Mouse (Mus musculus): ENCODE data around the gene Tjp2. TPM values are rescaled to one million over a fixed set of nuclear protein-coding genes. Genes with fewer than 3 reads are reported as not detected.
A peak's percentile ranks its signal among the peaks of the same experiment; 100 is the strongest.
"Not testable (repeated sequence)": the region's sequence is repeated elsewhere in the genome, so short reads cannot be mapped to it uniquely, and the experiment has no call there.

Tjp2 gene
- polyA plus RNA-seq, 1 experiment from 2014 or later = 36.6 TPM

- H3K4me1 ChIP-seq (replicated peaks; ENCODE audit: control insufficient read depth, insufficient read depth, low read length); ATAC-seq (ENCODE audit: low read depth): not testable (repeated sequence)
- WGBS = 87% methylated on average over 1 of the region's 1 CpGs
Measured at GRCm38 (mm10) chr19:24232356-24232755, 7.5 kb upstream of the Tjp2 start.

GRCm38 (mm10) chr19:24225305-24225696, 471 bp upstream of the Tjp2 start:
- no peaks in the 10 kb centered on the region for H3K9me3 ChIP-seq (ENCODE audit: control insufficient read depth, low read length)
- ATAC-seq (ENCODE audit: low read depth) = peak; percentile 86
- H3K36me3 ChIP-seq (ENCODE audit: control insufficient read depth, insufficient read depth, low read length) = no peaks in the 10 kb centered on the region
- H3K4me3 ChIP-seq (ENCODE audit: low read length) = peak overlapping the region; percentile 78
- peak overlapping the region; percentile 95 for H3K27ac ChIP-seq (ENCODE audit: low read length)
- peak overlapping the region; percentile 76 for H3K4me2 ChIP-seq (ENCODE audit: low read depth, low read length)
- peaks cover 8% of the 10 kb centered on the region; the same call in 1 of the 2 replicates for H3K27me3 ChIP-seq (ENCODE audit: control insufficient read depth, insufficient read depth, low read depth, low read length)
- WGBS = 2% methylated on average over 17 of the region's 17 CpGs
- H3K9ac ChIP-seq (ENCODE audit: low read length) = peak overlapping the region; percentile 80
- peaks cover 11% of the 10 kb centered on the region; the same call in 1 of the 2 replicates for H3K4me1 ChIP-seq (replicated peaks; ENCODE audit: control insufficient read depth, insufficient read depth, low read length)

More at GRCm38 (mm10) chr19:24232356-24232755, 7.5 kb upstream of the Tjp2 start:
- not testable (repeated sequence) for H3K4me3 ChIP-seq (ENCODE audit: low read length); H3K9ac ChIP-seq (ENCODE audit: low read length); H3K27me3 ChIP-seq (ENCODE audit: control insufficient read depth, insufficient read depth, low read depth, low read length); H3K4me2 ChIP-seq (ENCODE audit: low read depth, low read length); H3K36me3 ChIP-seq (ENCODE audit: control insufficient read depth, insufficient read depth, low read length); H3K27ac ChIP-seq (ENCODE audit: low read length); H3K9me3 ChIP-seq (ENCODE audit: control insufficient read depth, low read length)

GRCm38 (mm10) chr19:24223851-24224251, 979 bp downstream of the Tjp2 start:
- Histone ChIP-seq H3K36me3 (ENCODE audit: control insufficient read depth, insufficient read depth, low read length) (no peaks in the 10 kb centered on the region), H3K27ac (ENCODE audit: low read length) (peak overlapping the region; percentile 95), H3K27me3 (ENCODE audit: control insufficient read depth, insufficient read depth, low read depth, low read length) (peaks cover 8% of the 10 kb centered on the region; the same call in 1 of the 2 replicates), H3K4me1 (replicated peaks; ENCODE audit: control insufficient read depth, insufficient read depth, low read length) (peaks cover 15% of the 10 kb centered on the region; the same call in 1 of the 2 replicates), H3K4me2 (ENCODE audit: low read depth, low read length) (peak overlapping the region; percentile 76), H3K4me3 (ENCODE audit: low read length) (peak overlapping the region; percentile 78), H3K9ac (ENCODE audit: low read length) (peak overlapping the region; percentile 80), H3K9me3 (ENCODE audit: control insufficient read depth, low read length) (no peaks in the 10 kb centered on the region)
- WGBS = 11% methylated on average over 11 of the region's 11 CpGs
- no peak for ATAC-seq (ENCODE audit: low read depth)

GRCm38 (mm10) chr19:24221455-24221854, 3.4 kb downstream of the Tjp2 start:
- no peak overlapping the region for H3K9ac ChIP-seq (ENCODE audit: low read length)
- ATAC-seq (ENCODE audit: low read depth) = no peak
- peaks cover 8% of the 10 kb centered on the region; the same call in 1 of the 2 replicates for H3K27me3 ChIP-seq (ENCODE audit: control insufficient read depth, insufficient read depth, low read depth, low read length)
- H3K9me3 ChIP-seq (ENCODE audit: control insufficient read depth, low read length) = no peaks in the 10 kb centered on the region
- H3K27ac ChIP-seq (ENCODE audit: low read length) = peak overlapping the region; percentile 45; the same call in 1 of the 2 replicates
- H3K4me1 ChIP-seq (replicated peaks; ENCODE audit: control insufficient read depth, insufficient read depth, low read length) = peaks cover 17% of the 10 kb centered on the region; the same call in 1 of the 2 replicates
- 0 out of 2 replicates have a peak overlapping the region, but pooled peaks have one; percentile 0 for H3K4me2 ChIP-seq (ENCODE audit: low read depth, low read length)
- H3K4me3 ChIP-seq (ENCODE audit: low read length) = no peak overlapping the region
- no peaks in the 10 kb centered on the region for H3K36me3 ChIP-seq (ENCODE audit: control insufficient read depth, insufficient read depth, low read length)
- WGBS = 57% methylated on average over 4 of the region's 4 CpGs

- 15% methylated on average over 13 of the region's 14 CpGs for WGBS
- no peak for ATAC-seq (ENCODE audit: low read depth)
- Histone ChIP-seq H3K27me3 (ENCODE audit: control insufficient read depth, insufficient read depth, low read depth, low read length) (peaks cover 8% of the 10 kb centered on the region; the same call in 1 of the 2 replicates), H3K9ac (ENCODE audit: low read length) (no peak overlapping the region), H3K4me3 (ENCODE audit: low read length) (0 out of 2 replicates have a peak overlapping the region, but pooled peaks have one; percentile 3), H3K36me3 (ENCODE audit: control insufficient read depth, insufficient read depth, low read length) (no peaks in the 10 kb centered on the region), H3K9me3 (ENCODE audit: control insufficient read depth, low read length) (no peaks in the 10 kb centered on the region), H3K4me2 (ENCODE audit: low read depth, low read length) (peak overlapping the region; percentile 4; the same call in 1 of the 2 replicates), H3K4me1 (replicated peaks; ENCODE audit: control insufficient read depth, insufficient read depth, low read length) (peaks cover 16% of the 10 kb centered on the region; the same call in 1 of the 2 replicates), H3K27ac (ENCODE audit: low read length) (peak overlapping the region; percentile 45; the same call in 1 of the 2 replicates)
Measured at GRCm38 (mm10) chr19:24220795-24221445, 3.9 kb downstream of the Tjp2 start.

GRCm38 (mm10) chr19:24219011-24219410, 5.8 kb downstream of the Tjp2 start:
- Histone ChIP-seq H3K4me3 (ENCODE audit: low read length) (no peak overlapping the region), H3K4me2 (ENCODE audit: low read depth, low read length) (no peak overlapping the region), H3K27ac (ENCODE audit: low read length) (no peak overlapping the region), H3K36me3 (ENCODE audit: control insufficient read depth, insufficient read depth, low read length) (no peaks in the 10 kb centered on the region), H3K9me3 (ENCODE audit: control insufficient read depth, low read length) (no peaks in the 10 kb centered on the region), H3K4me1 (replicated peaks; ENCODE audit: control insufficient read depth, insufficient read depth, low read length) (peaks cover 16% of the 10 kb centered on the region; the same call in 1 of the 2 replicates), H3K27me3 (ENCODE audit: control insufficient read depth, insufficient read depth, low read depth, low read length) (no peaks in the 10 kb centered on the region), H3K9ac (ENCODE audit: low read length) (no peak overlapping the region)
- no peak for ATAC-seq (ENCODE audit: low read depth)
- 67% methylated on average over 9 of the region's 9 CpGs for WGBS

GRCm38 (mm10) chr19:24218291-24218690, 6.5 kb downstream of the Tjp2 start:
- no peak overlapping the region for H3K27ac ChIP-seq (ENCODE audit: low read length)
- H3K4me3 ChIP-seq (ENCODE audit: low read length) = no peak overlapping the region
- no peak overlapping the region for H3K4me2 ChIP-seq (ENCODE audit: low read depth, low read length)
- H3K4me1 ChIP-seq (replicated peaks; ENCODE audit: control insufficient read depth, insufficient read depth, low read length) = peaks cover 18% of the 10 kb centered on the region; the same call in 1 of the 2 replicates
- H3K9ac ChIP-seq (ENCODE audit: low read length) = no peak overlapping the region
- ATAC-seq (ENCODE audit: low read depth) = no peak
- 44% methylated on average over 2 of the region's 2 CpGs for WGBS
- H3K27me3 ChIP-seq (ENCODE audit: control insufficient read depth, insufficient read depth, low read depth, low read length) = no peaks in the 10 kb centered on the region
- no peaks in the 10 kb centered on the region for H3K36me3 ChIP-seq (ENCODE audit: control insufficient read depth, insufficient read depth, low read length)
- no peaks in the 10 kb centered on the region for H3K9me3 ChIP-seq (ENCODE audit: control insufficient read depth, low read length)

GRCm38 (mm10) chr19:24217851-24218250, 7.0 kb downstream of the Tjp2 start:
- Histone ChIP-seq H3K27me3 (ENCODE audit: control insufficient read depth, insufficient read depth, low read depth, low read length) (no peaks in the 10 kb centered on the region), H3K4me3 (ENCODE audit: low read length) (no peak overlapping the region), H3K9ac (ENCODE audit: low read length) (no peak overlapping the region), H3K4me2 (ENCODE audit: low read depth, low read length) (no peak overlapping the region), H3K36me3 (ENCODE audit: control insufficient read depth, insufficient read depth, low read length) (no peaks in the 10 kb centered on the region), H3K4me1 (replicated peaks; ENCODE audit: control insufficient read depth, insufficient read depth, low read length) (peaks cover 21% of the 10 kb centered on the region; the same call in 1 of the 2 replicates), H3K9me3 (ENCODE audit: control insufficient read depth, low read length) (no peaks in the 10 kb centered on the region), H3K27ac (ENCODE audit: low read length) (no peak overlapping the region)
- no peak for ATAC-seq (ENCODE audit: low read depth)

GRCm38 (mm10) chr19:24216771-24217170, 8.1 kb downstream of the Tjp2 start:
- Histone ChIP-seq H3K36me3 (ENCODE audit: control insufficient read depth, insufficient read depth, low read length) (no peaks in the 10 kb centered on the region), H3K4me3 (ENCODE audit: low read length) (no peak overlapping the region), H3K9ac (ENCODE audit: low read length) (no peak overlapping the region), H3K9me3 (ENCODE audit: control insufficient read depth, low read length) (no peaks in the 10 kb centered on the region), H3K27ac (ENCODE audit: low read length) (no peak overlapping the region), H3K4me1 (replicated peaks; ENCODE audit: control insufficient read depth, insufficient read depth, low read length) (peaks cover 24% of the 10 kb centered on the region), H3K27me3 (ENCODE audit: control insufficient read depth, insufficient read depth, low read depth, low read length) (no peaks in the 10 kb centered on the region), H3K4me2 (ENCODE audit: low read depth, low read length) (no peak overlapping the region)
- 87% methylated on average over 9 of the region's 9 CpGs for whole genome bisulfite sequencing
- no peak for ATAC-seq (ENCODE audit: low read depth)
